Mouse (Mus musculus) liver, embryonic 14.5 days (tissue): ENCODE measurements around the gene Cachd1. TPM values are rescaled to one million over a fixed set of nuclear protein-coding genes. Genes with fewer than 3 reads are reported as not detected.

Experiments
- ATAC-seq: fragments of 200-750 bp; cut with Nextera tagmentation; 2 replicates; pipeline ENCODE4 v1.8.0; 2017; ENCODE audit warnings: moderate number of reproducible peaks, mild to moderate bottlenecking, moderate library complexity; ENCODE audit not compliant: insufficient read depth
- DNase-seq, 3 experiments: peaks; one replicate each; pipeline ENCODE4 v3.0.0-alpha.2; 2012 to 2013; ENCODE audit warnings: low read depth in 3 of 3, low spot score in 3 of 3
- H3K27ac ChIP-seq: fragments of 300-500 bp; sonication (generic); 2 replicates; pipeline ENCODE4 v1.5.1; 2014; ENCODE audit warnings: moderate library complexity, mild to moderate bottlenecking, control low read depth, inconsistent platforms
- H3K27me3 ChIP-seq: fragments of 300-500 bp; sonication (generic); 2 replicates; pipeline ENCODE4 v1.6.1; 2014; ENCODE audit warnings: mild to moderate bottlenecking, low read length, moderate library complexity; ENCODE audit not compliant: control insufficient read depth, insufficient read depth
- H3K36me3 ChIP-seq: fragments of 300-500 bp; sonication (generic); replicated peaks from 2 replicates; pipeline ENCODE4 v1.6.1; 2014; ENCODE audit warnings: low read depth; ENCODE audit not compliant: control insufficient read depth, insufficient read depth
- H3K4me1 ChIP-seq, 2 experiments: fragments of 200-500 bp in 1 of 2; fragments of 300-500 bp in 1 of 2; sonication (generic) in 1 of 2; replicated peaks; 2 replicates each; pipeline ENCODE4 v1.6.1; 2012 to 2014; ENCODE audit warnings: antibody characterized with exemption in 1 of 2, inconsistent platforms in 1 of 2, low read length in 1 of 2; ENCODE audit not compliant: control insufficient read depth in 2 of 2, insufficient read depth in 2 of 2
- H3K4me2 ChIP-seq: fragments of 300-500 bp; sonication (generic); 2 replicates; pipeline ENCODE4 v1.6.1; 2014; ENCODE audit warnings: low read depth, mild to moderate bottlenecking, control low read depth, moderate library complexity
- H3K4me3 ChIP-seq, 2 experiments: fragments of 200-500 bp in 1 of 2; fragments of 300-500 bp in 1 of 2; sonication (generic) in 1 of 2; 2 replicates each; pipeline ENCODE4 v1.5.1; 2012 to 2014; ENCODE audit warnings: low read depth in 2 of 2, low read length in 2 of 2, mild to moderate bottlenecking in 2 of 2, control low read depth in 1 of 2, inconsistent platforms in 1 of 2, moderate library complexity in 1 of 2; ENCODE audit not compliant: insufficient read depth in 1 of 2
- H3K9ac ChIP-seq: fragments of 300-500 bp; sonication (generic); replicated peaks from 2 replicates; pipeline ENCODE4 v1.6.1; 2014; ENCODE audit warnings: mild to moderate bottlenecking, control low read depth, moderate library complexity
- H3K9me3 ChIP-seq: fragments of 300-500 bp; sonication (generic); 2 replicates; pipeline ENCODE4 v1.6.1; 2016; ENCODE audit warnings: low read length, mixed read lengths; ENCODE audit not compliant: control insufficient read depth
- CTCF ChIP-seq: IDR thresholded peaks from 2 replicates; pipeline ENCODE4 v1.5.1; 2016; ENCODE audit warnings: antibody characterized with exemption, low read depth, control low read depth
- EP300 ChIP-seq: IDR thresholded peaks from 2 replicates; pipeline ENCODE4 v1.6.1; 2016; ENCODE audit warnings: antibody characterized with exemption, low read depth
- WGBS: fragments of 180-500 bp; shearing (Covaris S2); extraction: QIAGEN DNeasy Blood & Tissue Kit; methylation state at CpG from one replicate; pipeline ENCODE4 v1.1.7; 2014; ENCODE audit not compliant: insufficient replicate concordance; 5-methylcytosine and 5-hydroxymethylcytosine counted together
- polyA plus RNA-seq, 2 experiments: library from polyadenylated mRNA; depleted of rRNA in 1 of 2; stranded (reverse) in 1 of 2; unstranded in 1 of 2; fragments of >200 nt; fragmentation: Nextera tagmentation in 1 of 2; extraction: Ambion mirVana in 1 of 2; gene quantifications; 2 replicates each; pipeline versions ENCODE4 v1.2.1 to v1.2.3; 2012 to 2014

The Cachd1 gene
- polyA plus RNA-seq, 2 experiments, result 4.5 to 10.2 TPM

- 60% methylated on average over 8 of the region's 8 CpGs for WGBS
- no peaks in the 10 kb centered on the region for H3K4me1 ChIP-seq
- H3K27ac ChIP-seq, result no peak overlapping the region
- H3K4me2 ChIP-seq, result no peak overlapping the region
- H3K4me3 ChIP-seq, result no peak overlapping the region
- no peaks in the 10 kb centered on the region for H3K27me3 ChIP-seq
- no peak overlapping the region for H3K9ac ChIP-seq
- no peaks in the 10 kb centered on the region for H3K36me3 ChIP-seq
- TF ChIP-seq CTCF (no peak), EP300 (no peak)
- no peaks in the 10 kb centered on the region for H3K9me3 ChIP-seq
- ATAC-seq (no peak), DNase-seq (no peak)
These were observed 102.9 kb downstream of the Cachd1 start for GRCm38 (mm10) chr4:100879414-100879813.

DNA sequence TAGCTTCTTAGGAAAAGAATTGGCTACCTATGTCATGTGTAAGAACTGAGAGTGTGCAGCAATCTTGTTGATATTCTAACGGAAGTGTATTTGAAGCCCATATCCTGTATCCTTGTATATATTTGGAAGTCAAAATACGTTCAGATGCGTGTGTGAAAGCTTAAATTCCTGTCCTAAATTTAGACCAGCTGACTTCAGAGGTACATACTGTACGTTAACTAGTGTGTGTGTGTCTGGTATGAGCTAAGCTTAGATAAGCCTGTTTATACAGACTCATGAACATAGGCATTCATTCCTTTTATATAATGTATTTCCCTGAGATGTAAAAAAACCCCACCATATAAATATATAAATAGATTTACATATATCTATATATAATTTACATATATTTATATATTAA, 103.6 kb downstream of the Cachd1 start:
- Histone ChIP-seq H3K9me3 (no peaks in the 10 kb centered on the region), H3K36me3 (no peaks in the 10 kb centered on the region), H3K27ac (no peak overlapping the region), H3K9ac (no peak overlapping the region), H3K4me2 (no peak overlapping the region), H3K4me3 (no peak overlapping the region), H3K4me1 (no peaks in the 10 kb centered on the region), H3K27me3 (no peaks in the 10 kb centered on the region)
- TF ChIP-seq CTCF (no peak), EP300 (no peak)
- ATAC-seq, result no peak
- no peak for DNase-seq
- WGBS, result 59% methylated on average over 4 of the region's 4 CpGs

- Histone ChIP-seq H3K36me3 (no peaks in the 10 kb centered on the region), H3K9me3 (no peaks in the 10 kb centered on the region), H3K4me3 (no peak overlapping the region), H3K4me2 (no peak overlapping the region), H3K4me1 (peaks cover 0 to 14% of the 10 kb centered on the region in 2 experiments; a peak in 2 of 4 replicates), H3K27me3 (no peaks in the 10 kb centered on the region), H3K27ac (no peak overlapping the region), H3K9ac (no peak overlapping the region)
- DNase-seq (no peak), ATAC-seq (no peak)
- 19% methylated on average over 19 of the region's 19 CpGs for WGBS
- TF ChIP-seq CTCF, result no peak
- no peak for TF ChIP-seq EP300
These were observed 109.6 kb downstream of the Cachd1 start for GRCm38 (mm10) chr4:100885793-100886742.

- Histone ChIP-seq H3K9me3 (no peaks in the 10 kb centered on the region), H3K27me3 (no peaks in the 10 kb centered on the region), H3K4me2 (no peak overlapping the region), H3K36me3 (no peaks in the 10 kb centered on the region), H3K9ac (no peak overlapping the region), H3K27ac (no peak overlapping the region), H3K4me1 (peaks cover 0 to 14% of the 10 kb centered on the region in 2 experiments; a peak in 2 of 4 replicates), H3K4me3 (no peak overlapping the region)
- ATAC-seq (peak; percentile 83), DNase-seq (peak in 2 of 3 experiments; percentile 4 to 16)
- WGBS, result 9% methylated on average over 8 of the region's 8 CpGs
- 0 out of 2 replicates have a peak, but pooled peaks have one; percentile 12 for TF ChIP-seq EP300
- TF ChIP-seq CTCF, result no peak
These were observed 110.4 kb downstream of the Cachd1 start for GRCm38 (mm10) chr4:100886743-100887416.
